Mouse (Mus musculus): Measurements from ENCODE around the gene AC161166.1.

GRCm38 (mm10) chr7:24517077-24517476, 4.8 kb upstream of the AC161166.1 start:
- TF ChIP-seq CTCF (IDR thresholded peaks at IDR 0.05; ENCODE audit: low read depth) (no peak), EP300 (IDR thresholded peaks at IDR 0.05; ENCODE audit: low read depth) (no peak)

All from liver, postnatal 0 days (tissue).